In the genomic region with DNA sequence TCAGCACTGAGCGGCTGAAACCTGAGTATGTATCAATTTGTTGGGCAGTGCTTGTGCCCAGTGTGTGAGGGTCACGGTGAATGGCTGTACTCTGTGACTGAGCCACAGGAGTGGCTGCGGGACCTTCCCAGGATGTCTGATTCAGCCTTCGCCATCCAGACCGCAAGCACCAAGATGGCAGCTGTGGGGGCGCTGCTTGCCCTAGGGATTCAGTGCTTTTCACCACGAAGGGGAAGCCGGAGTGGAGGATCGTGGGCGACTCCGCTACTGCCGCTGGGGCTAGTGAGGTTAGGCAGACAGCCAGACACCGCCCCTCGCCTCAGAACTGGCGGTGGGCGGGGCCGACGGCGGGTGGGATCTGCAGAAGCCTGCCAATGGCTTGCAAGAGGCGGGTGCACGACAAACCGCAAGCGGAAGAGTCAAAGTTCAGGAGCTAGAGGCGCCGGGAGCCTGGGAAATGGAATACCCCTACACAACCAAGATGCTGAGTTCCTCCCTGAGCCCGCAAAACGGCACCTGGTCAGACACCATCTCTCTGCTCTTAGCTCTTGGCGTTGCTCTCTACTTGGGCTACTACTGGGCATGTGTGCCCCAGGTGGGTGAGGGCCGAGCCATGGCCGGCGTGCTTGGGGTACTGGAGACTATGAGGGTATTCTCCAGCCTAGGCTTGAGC, we compare ENCODE assay signal across 8 mouse cellular contexts. TPM values are rescaled to one million over a fixed set of nuclear protein-coding genes. Genes with fewer than 3 reads are reported as not detected.
DNase-seq lines count a peak whose midpoint lies in the region; ATAC-seq and TF ChIP-seq lines count a peak whose summit lies in the region.

No protein-coding gene starts in this region.

- peak overlapping the region; percentile 87 for H3K4me2 ChIP-seq in hindbrain, embryonic 12.5 days (replicated peaks)

- no peaks in the 10 kb centered on the region for H3K9me3 ChIP-seq in hindbrain, embryonic 12.5 days (replicated peaks)

- under 1% methylated on average over 31 of the region's 31 CpGs for WGBS in hindbrain, embryonic 12.5 days

- H3K27me3 ChIP-seq in Patski = no peaks in the 10 kb centered on the region
- H3K27me3 ChIP-seq in hindbrain, embryonic 12.5 days = peaks cover 15% of the 10 kb centered on the region

- H3K4me1 ChIP-seq in hindbrain, embryonic 12.5 days = peaks cover 19% of the 10 kb centered on the region

- peak; percentile 66 for DNase-seq in Patski (ENCODE audit: low read depth, low spot score)
- DNase-seq in cerebellum, postnatal 10 days = peak; percentile 94 to 97
- DNase-seq in frontal cortex, postnatal 10 days (ENCODE audit: low spot score in 2 of 2) = peak; percentile 91 to 95
- DNase-seq in layer of hippocampus, postnatal 14 days (ENCODE audit: low spot score in 2 of 2) = peak; percentile 91 to 96
- DNase-seq in lung, postnatal 10 days = peak; percentile 95
- peak; percentile 85 for DNase-seq in ovary, postnatal 14 days (ENCODE audit: low spot score)
- peak; percentile 97 for DNase-seq in thymus, postnatal 14 days

- no peak for TF ChIP-seq CTCF in Patski (IDR thresholded peaks at IDR 0.05)

- in situ Hi-C loops in Patski (cut with MboI; ENCODE audit: low pct_unique_long_range_greater_than_20kb) = no loop called here

- POLR2A ChIA-PET in Patski (lab: Charles Lee) = interaction anchor here (0.9 to 3.7 kb wide), 7 partner anchors 10 to 114 kb away, joined by 3 to 28 read pairs (median 3); a partner anchor contains a TSS

- H3K9ac ChIP-seq in hindbrain, embryonic 12.5 days = peak overlapping the region; percentile 67

- peaks cover 28% of the 10 kb centered on the region for H3K36me3 ChIP-seq in hindbrain, embryonic 12.5 days

- CTCF ChIA-PET in Patski (lab: Charles Lee) = interaction anchor here (0.8 to 3.7 kb wide), 8 partner anchors 10 to 80 kb away, joined by 3 to 12 read pairs (median 4); a partner anchor contains a TSS

- ATAC-seq in Patski = peak; percentile 67
- peak; percentile 89 for ATAC-seq in hindbrain, embryonic 12.5 days (ENCODE audit: low FRiP score)

- H3K4me3 ChIP-seq in hindbrain, embryonic 12.5 days = peak overlapping the region; percentile 45

- peak overlapping the region; percentile 69 for H3K27ac ChIP-seq in hindbrain, embryonic 12.5 days

RNA-seq across cellular contexts. Expression of a gene that starts 4.4 kb away (rescaled TPM):
- 0.23 TPM for polyA plus RNA-seq in Patski (2021)
- polyA plus RNA-seq in hindbrain, embryonic 12.5 days (2016; fragmentation: Nextera tagmentation; extraction: Ambion mirVana) = 12.4 and 14.2 TPM in 2 replicates
- total RNA-seq in layer of hippocampus, postnatal 14 days (2021) = 10 to 100 TPM; 24.6 to 26.9 TPM

RNA-seq across cellular contexts. Expression of a gene that starts 10.4 kb away (rescaled TPM):
- 226 TPM for polyA plus RNA-seq in Patski (2021)
- 120 and 127 TPM in 2 replicates for polyA plus RNA-seq in hindbrain, embryonic 12.5 days (2016; fragmentation: Nextera tagmentation; extraction: Ambion mirVana)
- total RNA-seq in layer of hippocampus, postnatal 14 days (2021) = 100 to 1,000 TPM; 129 to 131 TPM

RNA-seq across cellular contexts. Expression of a gene that starts 18.7 kb away (rescaled TPM):
- not detected for polyA plus RNA-seq in Patski (2021)
- not detected in 2 replicates for polyA plus RNA-seq in hindbrain, embryonic 12.5 days (2016; fragmentation: Nextera tagmentation; extraction: Ambion mirVana)
- total RNA-seq in layer of hippocampus, postnatal 14 days (2021) = under 1 TPM in 1 of 2 experiments, not detected in 1; 0.17 TPM

RNA-seq across cellular contexts. Expression of a gene that starts 28.6 kb away (rescaled TPM):
- 45.3 TPM for polyA plus RNA-seq in Patski (2021)
- 5.6 and 7.1 TPM in 2 replicates for polyA plus RNA-seq in hindbrain, embryonic 12.5 days (2016; fragmentation: Nextera tagmentation; extraction: Ambion mirVana)
- total RNA-seq in layer of hippocampus, postnatal 14 days (2021) = 10 to 100 TPM; 11.5 to 12.9 TPM

RNA-seq across cellular contexts. Expression of a gene that starts 36.6 kb away (rescaled TPM):
- 0.30 TPM for polyA plus RNA-seq in Patski (2021)
- polyA plus RNA-seq in hindbrain, embryonic 12.5 days (2016; fragmentation: Nextera tagmentation; extraction: Ambion mirVana) = 121 and 122 TPM in 2 replicates
- 1 to 10 TPM; 3.9 to 4.5 TPM for total RNA-seq in layer of hippocampus, postnatal 14 days (2021)

Comparison
In these comparisons a context has a peak if more than half of its experiments do, and no peak if none do; other contexts are left out.
1. Peak in every context shown above with its lines: DNase-seq, ATAC-seq, H3K4me3 ChIP-seq and H3K27ac ChIP-seq.
2. RNA of a gene that starts 4.4 kb away (polyA plus RNA-seq): 12.4 to 14.2 TPM in hindbrain, embryonic 12.5 days; 0.23 TPM in Patski (single experiment); every median in the first group is over 10 times any median in the second.